Mouse (Mus musculus): ENCODE data around the gene Tmprss2. TPM values are rescaled to one million over a fixed set of nuclear protein-coding genes. Genes with fewer than 3 reads are reported as not detected.

The Tmprss2 gene
- polyA plus RNA-seq, 1 experiment from 2014 or later: 0.41 TPM

GRCm38 (mm10) chr16:97568662-97569061 is 42.3 kb downstream of the Tmprss2 start:
- Histone ChIP-seq H3K27me3 (no peaks in the 10 kb centered on the region), H3K9ac (no peak overlapping the region), H3K4me1 (no peaks in the 10 kb centered on the region), H3K36me3 (no peaks in the 10 kb centered on the region), H3K4me3 (no peak overlapping the region), H3K9me3 (replicated peaks) (no peaks in the 10 kb centered on the region), H3K4me2 (replicated peaks) (no peak overlapping the region), H3K27ac (no peak overlapping the region)
- 71% methylated on average over 9 of the region's 9 CpGs for WGBS
- ATAC-seq (ENCODE audit: low FRiP score): no peak

DNA sequence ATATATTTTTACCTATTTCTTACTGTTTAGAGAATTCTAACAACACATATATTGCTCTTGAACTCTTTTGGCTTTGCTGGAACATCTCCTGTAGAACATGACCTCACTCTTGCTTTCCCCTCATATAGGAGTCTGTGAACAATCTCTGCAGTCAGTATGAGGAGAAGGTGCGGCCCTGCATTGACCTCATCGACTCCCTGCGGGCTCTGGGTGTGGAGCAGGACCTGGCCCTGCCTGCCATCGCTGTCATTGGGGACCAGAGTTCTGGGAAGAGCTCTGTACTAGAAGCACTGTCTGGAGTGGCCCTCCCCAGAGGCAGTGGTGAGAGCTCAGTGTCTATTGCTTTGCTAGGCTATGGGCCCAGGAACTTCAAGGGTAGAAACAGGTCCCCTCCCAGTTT is 66.7 kb downstream of the Tmprss2 start:
- ATAC-seq (ENCODE audit: low FRiP score): no peak
- Histone ChIP-seq H3K4me1 (no peaks in the 10 kb centered on the region), H3K9me3 (replicated peaks) (no peaks in the 10 kb centered on the region), H3K27ac (no peak overlapping the region), H3K4me3 (no peak overlapping the region), H3K36me3 (no peaks in the 10 kb centered on the region), H3K4me2 (replicated peaks) (no peak overlapping the region), H3K27me3 (no peaks in the 10 kb centered on the region), H3K9ac (no peak overlapping the region)
- 72% methylated on average over 4 of the region's 4 CpGs for WGBS

- Histone ChIP-seq H3K4me1 (peaks cover 25% of the 10 kb centered on the region), H3K4me2 (replicated peaks) (no peak overlapping the region), H3K36me3 (no peaks in the 10 kb centered on the region), H3K27me3 (no peaks in the 10 kb centered on the region), H3K4me3 (no peak overlapping the region), H3K9ac (no peak overlapping the region), H3K27ac (no peak overlapping the region), H3K9me3 (replicated peaks) (no peaks in the 10 kb centered on the region)
- WGBS: 70% methylated on average over 1 of the region's 1 CpGs
- ATAC-seq (ENCODE audit: low FRiP score): no peak
Observed at GRCm38 (mm10) chr16:97536859-97537258, 74.1 kb downstream of the Tmprss2 start.

DNA sequence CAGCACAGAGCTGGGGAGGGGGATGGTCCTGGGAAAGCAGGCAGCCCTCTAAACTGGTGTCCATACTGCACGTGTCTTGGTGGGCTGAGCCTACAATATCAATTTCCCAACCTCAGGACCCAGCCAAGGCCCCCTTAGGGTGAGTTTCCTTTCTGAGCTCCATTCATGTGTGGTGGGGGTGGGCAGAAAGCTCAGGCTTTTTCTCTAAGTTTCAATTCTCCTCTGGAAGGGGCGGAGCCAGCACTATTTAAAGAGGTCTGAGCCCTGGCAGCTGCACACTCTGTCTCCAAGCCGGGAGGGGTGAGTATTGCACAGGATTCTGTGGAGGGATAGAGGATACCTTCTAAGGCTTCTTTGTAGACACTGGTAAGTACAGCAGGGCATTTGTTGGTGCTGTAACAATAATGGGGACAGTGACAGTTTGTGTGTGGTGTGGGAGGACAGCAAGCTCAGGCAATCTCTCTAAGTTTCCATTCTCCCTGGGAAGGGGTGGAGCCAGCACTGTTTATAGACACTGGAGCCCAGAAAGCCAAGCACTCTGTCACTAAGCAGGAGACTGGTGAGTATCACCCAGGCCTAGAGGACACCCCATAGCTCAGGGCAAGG is 75.1 kb downstream of the Tmprss2 start:
- Histone ChIP-seq H3K9me3 (replicated peaks) (no peaks in the 10 kb centered on the region), H3K4me1 (peaks cover 25% of the 10 kb centered on the region), H3K4me2 (replicated peaks) (peak overlapping the region; percentile 31), H3K9ac (no peak overlapping the region), H3K27ac (peak overlapping the region; percentile 72), H3K4me3 (no peak overlapping the region), H3K27me3 (no peaks in the 10 kb centered on the region), H3K36me3 (no peaks in the 10 kb centered on the region)
- peak; percentile 88 for ATAC-seq (ENCODE audit: low FRiP score)
- WGBS: 4% methylated on average over 3 of the region's 3 CpGs

- H3K36me3 ChIP-seq: no peaks in the 10 kb centered on the region
- H3K4me1 ChIP-seq: peaks cover 25% of the 10 kb centered on the region
- no peak overlapping the region for H3K4me3 ChIP-seq
- WGBS: 38% methylated on average over 5 of the region's 5 CpGs
- no peaks in the 10 kb centered on the region for H3K27me3 ChIP-seq
- no peak; the same call in 1 of the 2 replicates for ATAC-seq (ENCODE audit: low FRiP score)
- peak overlapping the region; percentile 72 for H3K27ac ChIP-seq
- H3K9me3 ChIP-seq (replicated peaks): no peaks in the 10 kb centered on the region
- 0 out of 2 replicates have a peak overlapping the region, but pooled peaks have one; percentile 8 for H3K4me2 ChIP-seq (replicated peaks)
- no peak overlapping the region for H3K9ac ChIP-seq
Observed at GRCm38 (mm10) chr16:97534876-97535461, 76.0 kb downstream of the Tmprss2 start.

DNA sequence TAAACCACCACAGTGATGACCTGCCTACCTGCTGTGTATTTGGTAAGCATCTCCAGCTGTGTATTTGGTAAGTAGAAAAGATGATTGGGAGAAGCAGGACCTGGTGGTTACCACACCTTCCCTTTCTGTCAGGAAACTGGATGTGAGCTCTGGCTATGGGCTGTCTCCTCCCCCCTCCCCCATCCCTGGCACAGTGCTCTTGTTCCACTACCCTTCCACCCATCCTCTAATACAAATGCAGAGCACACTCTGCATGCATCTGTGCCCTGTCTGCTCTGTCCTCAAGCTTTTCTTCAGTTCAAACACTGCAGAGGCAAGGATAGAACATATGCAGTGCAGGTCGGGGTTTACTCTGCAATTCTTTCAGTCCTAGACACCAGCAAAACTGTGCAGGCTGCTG is 76.5 kb downstream of the Tmprss2 start:
- Histone ChIP-seq H3K27me3 (no peaks in the 10 kb centered on the region), H3K4me2 (replicated peaks) (no peak overlapping the region), H3K9ac (no peak overlapping the region), H3K4me1 (peaks cover 25% of the 10 kb centered on the region), H3K4me3 (no peak overlapping the region), H3K9me3 (replicated peaks) (no peaks in the 10 kb centered on the region), H3K36me3 (no peaks in the 10 kb centered on the region), H3K27ac (no peak overlapping the region)
- ATAC-seq (ENCODE audit: low FRiP score): no peak
- 47% methylated on average over 1 of the region's 1 CpGs for WGBS

DNA sequence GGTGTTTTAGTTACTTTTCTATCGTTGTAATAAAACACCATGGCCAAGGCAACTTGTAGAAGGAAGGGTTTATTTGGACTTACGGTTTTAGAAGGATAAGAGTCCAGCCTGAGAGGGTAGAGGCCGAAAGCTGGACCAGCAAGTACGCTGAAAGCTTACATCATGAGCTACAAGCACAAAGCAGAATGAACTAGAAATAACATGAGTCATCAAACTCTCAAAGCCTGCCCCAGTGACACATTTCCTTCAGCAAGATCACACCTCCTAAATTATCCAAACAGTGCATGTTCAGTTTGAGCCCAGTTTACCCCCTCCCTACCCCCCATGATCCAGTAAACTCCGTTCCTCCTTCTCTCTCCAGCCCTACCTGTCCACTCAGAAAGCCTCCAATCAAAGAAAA is 77.2 kb downstream of the Tmprss2 start:
- Histone ChIP-seq H3K36me3 (no peaks in the 10 kb centered on the region), H3K27ac (no peak overlapping the region), H3K4me1 (peaks cover 25% of the 10 kb centered on the region), H3K4me3 (no peak overlapping the region), H3K9me3 (replicated peaks) (no peaks in the 10 kb centered on the region), H3K9ac (no peak overlapping the region), H3K4me2 (replicated peaks) (no peak overlapping the region), H3K27me3 (no peaks in the 10 kb centered on the region)
- ATAC-seq (ENCODE audit: low FRiP score): no peak
- 92% methylated on average over 5 of the region's 5 CpGs for WGBS

DNA sequence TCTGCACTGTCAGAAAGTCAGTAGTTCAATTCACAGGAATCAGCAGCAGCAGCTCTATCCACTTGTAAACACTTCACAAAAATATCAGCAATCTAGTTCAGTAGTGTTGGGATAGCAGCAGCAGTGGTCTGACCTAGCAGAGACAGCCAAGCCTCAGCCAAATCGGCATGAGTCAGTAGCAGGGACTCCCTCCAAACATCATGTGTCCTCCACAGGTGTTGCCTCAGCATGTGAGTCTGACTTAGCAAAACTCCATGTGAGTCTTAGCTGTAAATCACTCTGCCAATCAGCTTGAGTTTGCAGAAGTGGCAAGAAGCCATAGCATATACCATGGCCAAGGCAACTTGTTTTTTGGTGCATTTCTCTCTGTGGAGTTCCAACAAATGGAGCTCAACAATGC is 77.9 kb downstream of the Tmprss2 start:
- WGBS: 90% methylated on average over 1 of the region's 1 CpGs
- H3K4me1 ChIP-seq: peaks cover 25% of the 10 kb centered on the region
- H3K36me3 ChIP-seq: no peaks in the 10 kb centered on the region
- H3K4me3 ChIP-seq: no peak overlapping the region
- ATAC-seq (ENCODE audit: low FRiP score): no peak
- no peaks in the 10 kb centered on the region for H3K9me3 ChIP-seq (replicated peaks)
- no peak overlapping the region for H3K4me2 ChIP-seq (replicated peaks)
- H3K27ac ChIP-seq: no peak overlapping the region
- no peak overlapping the region for H3K9ac ChIP-seq
- no peaks in the 10 kb centered on the region for H3K27me3 ChIP-seq

- H3K9ac ChIP-seq: no peak overlapping the region
- H3K4me3 ChIP-seq: no peak overlapping the region
- H3K27ac ChIP-seq: no peak overlapping the region
- H3K36me3 ChIP-seq: no peaks in the 10 kb centered on the region
- ATAC-seq (ENCODE audit: low FRiP score): no peak
- H3K4me2 ChIP-seq (replicated peaks): no peak overlapping the region
- H3K9me3 ChIP-seq (replicated peaks): no peaks in the 10 kb centered on the region
- no peaks in the 10 kb centered on the region for H3K27me3 ChIP-seq
- H3K4me1 ChIP-seq: no peaks in the 10 kb centered on the region
- 86% methylated on average over 2 of the region's 2 CpGs for WGBS
Observed at GRCm38 (mm10) chr16:97529241-97529640, 81.8 kb downstream of the Tmprss2 start.

- no peaks in the 10 kb centered on the region for H3K4me1 ChIP-seq
- H3K27me3 ChIP-seq: no peaks in the 10 kb centered on the region
- no peak overlapping the region for H3K9ac ChIP-seq
- no peak overlapping the region for H3K4me3 ChIP-seq
- no peak overlapping the region for H3K4me2 ChIP-seq (replicated peaks)
- no peaks in the 10 kb centered on the region for H3K36me3 ChIP-seq
- WGBS: 21% methylated on average over 1 of the region's 1 CpGs
- H3K27ac ChIP-seq: no peak overlapping the region
- no peak for ATAC-seq (ENCODE audit: low FRiP score)
- H3K9me3 ChIP-seq (replicated peaks): no peaks in the 10 kb centered on the region
Observed at GRCm38 (mm10) chr16:97523024-97523423, 88.0 kb downstream of the Tmprss2 start.

- Histone ChIP-seq H3K4me1 (no peaks in the 10 kb centered on the region), H3K9ac (no peak overlapping the region), H3K4me3 (no peak overlapping the region), H3K4me2 (replicated peaks) (no peak overlapping the region), H3K36me3 (no peaks in the 10 kb centered on the region), H3K27me3 (no peaks in the 10 kb centered on the region), H3K9me3 (replicated peaks) (no peaks in the 10 kb centered on the region), H3K27ac (no peak overlapping the region)
- 84% methylated on average over 6 of the region's 6 CpGs for WGBS
- ATAC-seq (ENCODE audit: low FRiP score): no peak
Observed at GRCm38 (mm10) chr16:97521983-97522382, 89.0 kb downstream of the Tmprss2 start.

GRCm38 (mm10) chr16:97516341-97516740 is 94.7 kb downstream of the Tmprss2 start:
- WGBS: 72% methylated on average over 3 of the region's 3 CpGs
- no peak overlapping the region for H3K4me3 ChIP-seq
- H3K9ac ChIP-seq: no peak overlapping the region
- H3K9me3 ChIP-seq (replicated peaks): no peaks in the 10 kb centered on the region
- no peak for ATAC-seq (ENCODE audit: low FRiP score)
- H3K27ac ChIP-seq: no peak overlapping the region
- no peaks in the 10 kb centered on the region for H3K27me3 ChIP-seq
- H3K4me2 ChIP-seq (replicated peaks): no peak overlapping the region
- H3K4me1 ChIP-seq: no peaks in the 10 kb centered on the region
- H3K36me3 ChIP-seq: no peaks in the 10 kb centered on the region

Measured in hindbrain, embryonic 12.5 days (tissue).